18 mouse cellular contexts compared by ENCODE assay signal in genomic region chr4:40385284-40385683, GRCm38 (mm10).
DNase-seq lines count a peak whose midpoint lies in the region; ATAC-seq and TF ChIP-seq lines count a peak whose summit lies in the region.
"Had no signal": no experiment of that assay in that cellular context is flagged by ENCODE, and none has a peak within 500 bp of the region (broad histone marks: within the 10 kb centered on the region; RNA-seq: fewer than 3 reads in every experiment).

No protein-coding gene starts in this region.

- H3K4me2 ChIP-seq in hindbrain, postnatal 0 days (ENCODE audit: low read depth, low read length) = no peak overlapping the region
- no peak overlapping the region for H3K4me2 ChIP-seq in hindbrain, embryonic 12.5 days (replicated peaks)
- H3K4me2 ChIP-seq: forebrain, embryonic 12.5 days; limb, embryonic 12.5 days had no signal

- WGBS in hindbrain, postnatal 0 days = 44% methylated on average over 9 of the region's 9 CpGs
- 74% methylated on average over 9 of the region's 9 CpGs for WGBS in hindbrain, embryonic 12.5 days

- peak; percentile 4 for DNase-seq in hindbrain, postnatal 0 days (ENCODE audit: low spot score)
- DNase-seq in brain, adult 2 months (ENCODE audit: low read depth, low spot score) = peak; percentile 71
- DNase-seq in layer of hippocampus, adult 9-10 months (ENCODE audit: low spot score) = peak; percentile 16
- peak; percentile 1 for DNase-seq in naive thymus-derived CD4-positive, alpha-beta T cell, adult 2 months (ENCODE audit: low read depth)
- DNase-seq in kidney, adult 9 months = no peak
- DNase-seq in adrenal gland, postnatal 10 days = no peak
- DNase-seq: adrenal gland, adult 2 months; cerebellum, adult 2 months; heart, adult 2 months; kidney, adult 18-20 months; kidney, postnatal 4 days; lung, postnatal 10 days; thymus, postnatal 36 days had no signal

- ATAC-seq in hindbrain, postnatal 0 days = no peak
- ATAC-seq in hindbrain, embryonic 12.5 days (ENCODE audit: low FRiP score) = no peak
- ATAC-seq: hindbrain, embryonic 16.5 days had no signal

- TF ChIP-seq CTCF in hindbrain, postnatal 0 days (IDR thresholded peaks at IDR 0.05; ENCODE audit: low read depth) = no peak

- no peak overlapping the region for H3K27ac ChIP-seq in hindbrain, postnatal 0 days
- H3K27ac ChIP-seq in hindbrain, embryonic 12.5 days = no peak overlapping the region
- H3K27ac ChIP-seq: forebrain, embryonic 12.5 days; heart, adult 2 months; limb, embryonic 12.5 days; liver, embryonic 14.5 days had no signal

- no peaks in the 10 kb centered on the region for H3K4me1 ChIP-seq in hindbrain, postnatal 0 days (ENCODE audit: insufficient read depth, low read length)
- H3K4me1 ChIP-seq in hindbrain, embryonic 12.5 days = no peaks in the 10 kb centered on the region
- H3K4me1 ChIP-seq: forebrain, embryonic 12.5 days; limb, embryonic 12.5 days had no signal

- H3K27me3 ChIP-seq in hindbrain, postnatal 0 days (ENCODE audit: insufficient read depth, low read length) = no peaks in the 10 kb centered on the region
- H3K27me3 ChIP-seq in hindbrain, embryonic 12.5 days = no peaks in the 10 kb centered on the region
- H3K27me3 ChIP-seq: forebrain, embryonic 12.5 days had no signal

- no peaks in the 10 kb centered on the region for H3K9me3 ChIP-seq in hindbrain, postnatal 0 days (ENCODE audit: low read length)
- H3K9me3 ChIP-seq in hindbrain, embryonic 12.5 days (replicated peaks) = no peaks in the 10 kb centered on the region
- H3K9me3 ChIP-seq: forebrain, embryonic 12.5 days; limb, embryonic 12.5 days had no signal

- no peaks in the 10 kb centered on the region for H3K36me3 ChIP-seq in hindbrain, postnatal 0 days (ENCODE audit: insufficient read depth, low read length)
- no peaks in the 10 kb centered on the region for H3K36me3 ChIP-seq in hindbrain, embryonic 12.5 days
- H3K36me3 ChIP-seq: forebrain, embryonic 12.5 days; limb, embryonic 12.5 days had no signal

- no peak overlapping the region for H3K4me3 ChIP-seq in hindbrain, postnatal 0 days (ENCODE audit: low read length)
- H3K4me3 ChIP-seq in hindbrain, embryonic 12.5 days = no peak overlapping the region
- H3K4me3 ChIP-seq: forebrain, embryonic 12.5 days; heart, adult 2 months; limb, embryonic 12.5 days had no signal

- no peak overlapping the region for H3K9ac ChIP-seq in hindbrain, postnatal 0 days (replicated peaks; ENCODE audit: low read length)
- no peak overlapping the region for H3K9ac ChIP-seq in hindbrain, embryonic 12.5 days
- H3K9ac ChIP-seq: forebrain, embryonic 12.5 days; limb, embryonic 12.5 days; liver, embryonic 14.5 days had no signal

Comparison
In these comparisons a context has a peak if more than half of its experiments do, and no peak if none do; other contexts are left out.
1. DNase-seq: peak in hindbrain, postnatal 0 days (single experiment), brain, adult 2 months (single experiment), layer of hippocampus, adult 9-10 months (single experiment) and naive thymus-derived CD4-positive, alpha-beta T cell, adult 2 months (single experiment); none in kidney, adult 9 months (single experiment) and adrenal gland, postnatal 10 days (single experiment).